Mouse (Mus musculus): Measurements from ENCODE around the gene Ndufs8.

DNA sequence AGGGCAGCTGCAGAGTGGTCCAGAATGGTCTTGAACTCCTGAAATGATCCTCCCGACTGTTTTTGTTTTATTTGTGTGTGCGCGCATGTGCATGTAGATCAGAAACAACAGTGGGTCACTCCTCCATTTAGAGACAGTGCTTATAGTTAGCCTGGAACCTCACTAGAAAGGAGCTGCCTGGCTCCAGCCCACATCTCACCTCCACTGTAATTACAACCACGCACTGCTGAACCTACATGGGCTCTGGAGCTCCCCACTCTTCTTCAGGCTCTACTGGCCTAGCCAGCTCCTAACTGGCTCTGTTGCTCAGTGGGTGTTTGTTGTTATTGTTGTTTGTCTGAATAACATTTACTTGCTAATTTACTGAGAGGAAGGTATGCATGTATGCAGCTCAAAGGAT lies 13.0 kb downstream of the Ndufs8 start:
- TF ChIP-seq GATA1 (IDR thresholded peaks at IDR 0.05; ENCODE audit: borderline replicate concordance, low read length) (no peak), FLI1 (IDR thresholded peaks at IDR 0.05; ENCODE audit: low read length) (no peak)

All from megakaryocyte, embryonic 14.5 days (primary cell).